Mouse (Mus musculus) MEL (cell line): ENCODE data around the gene Rnf185.

Source experiments
- CTCF ChIP-seq, 3 experiments: IDR thresholded peaks in 2 of 3; conservative IDR thresholded peaks in 1 of 3; 2 replicates each; pipeline ENCODE4 v1.5.1; 2011 to 2012; ENCODE audit warnings: low read length in 3 of 3, low read depth in 2 of 3, mild to moderate bottlenecking in 2 of 3, improper control_type of control experiment in 1 of 3, inconsistent platforms in 1 of 3, mixed read lengths in 1 of 3, moderate library complexity in 1 of 3; ENCODE audit not compliant: control insufficient read depth in 1 of 3, insufficient read depth in 1 of 3, poor library complexity in 1 of 3, severe bottlenecking in 1 of 3
- MAFK ChIP-seq: IDR thresholded peaks from 2 replicates; pipeline ENCODE4 v1.6.1; 2011; ENCODE audit warnings: low read depth, mild to moderate bottlenecking, low read length, improper control_type of control experiment, borderline replicate concordance
- MYC ChIP-seq: IDR thresholded peaks from 2 replicates; pipeline ENCODE4 v1.6.1; 2011; ENCODE audit warnings: low read depth, mild to moderate bottlenecking, low read length, improper control_type of control experiment, moderate library complexity
- NELFE ChIP-seq: IDR thresholded peaks from 2 replicates; pipeline ENCODE4 v1.6.1; 2011; ENCODE audit warnings: low read depth, low read length, improper control_type of control experiment
- TBP ChIP-seq: IDR thresholded peaks from 2 replicates; pipeline ENCODE4 v1.8.0; 2011; ENCODE audit warnings: low read depth, low read length, improper control_type of control experiment
- USF1 ChIP-seq: IDR thresholded peaks from 2 replicates; pipeline ENCODE4 v1.6.1; 2014; ENCODE audit warnings: low read depth, mild to moderate bottlenecking, inconsistent platforms, low read length, improper control_type of control experiment, moderate library complexity
- USF2 ChIP-seq, 2 experiments: IDR thresholded peaks; 2 replicates each; pipeline ENCODE4 v1.6.1; 2011 to 2012; ENCODE audit warnings: improper control_type of control experiment in 2 of 2, low read length in 2 of 2, borderline replicate concordance in 1 of 2, inconsistent platforms in 1 of 2, low read depth in 1 of 2, mild to moderate bottlenecking in 1 of 2; ENCODE audit not compliant: insufficient read depth in 1 of 2

GRCm38 (mm10) chr11:3459105-3459468, 6.9 kb upstream of the Rnf185 start:
- TF ChIP-seq MYC = no peak
- TF ChIP-seq NELFE = no peak
- TF ChIP-seq CTCF (IDR thresholded peaks at IDR 0.05 in 2 of 3, conservative IDR thresholded peaks at IDR 0.05 in 1 of 3; ENCODE audit: control insufficient read depth in 1 of 3, insufficient read depth in 1 of 3, low read depth in 2 of 3, low read length in 3 of 3, poor library complexity in 1 of 3, severe bottlenecking in 1 of 3) = no peak
- no peak for TF ChIP-seq USF2 (IDR thresholded peaks at IDR 0.05; ENCODE audit: borderline replicate concordance in 1 of 2, insufficient read depth in 1 of 2, low read depth in 1 of 2, low read length in 2 of 2)
- TF ChIP-seq USF1 = no peak
- TF ChIP-seq MAFK = no peak
- no peak for TF ChIP-seq TBP
